Mouse (Mus musculus): ENCODE results near the gene Map4k4.

Map4k4 gene

DNA sequence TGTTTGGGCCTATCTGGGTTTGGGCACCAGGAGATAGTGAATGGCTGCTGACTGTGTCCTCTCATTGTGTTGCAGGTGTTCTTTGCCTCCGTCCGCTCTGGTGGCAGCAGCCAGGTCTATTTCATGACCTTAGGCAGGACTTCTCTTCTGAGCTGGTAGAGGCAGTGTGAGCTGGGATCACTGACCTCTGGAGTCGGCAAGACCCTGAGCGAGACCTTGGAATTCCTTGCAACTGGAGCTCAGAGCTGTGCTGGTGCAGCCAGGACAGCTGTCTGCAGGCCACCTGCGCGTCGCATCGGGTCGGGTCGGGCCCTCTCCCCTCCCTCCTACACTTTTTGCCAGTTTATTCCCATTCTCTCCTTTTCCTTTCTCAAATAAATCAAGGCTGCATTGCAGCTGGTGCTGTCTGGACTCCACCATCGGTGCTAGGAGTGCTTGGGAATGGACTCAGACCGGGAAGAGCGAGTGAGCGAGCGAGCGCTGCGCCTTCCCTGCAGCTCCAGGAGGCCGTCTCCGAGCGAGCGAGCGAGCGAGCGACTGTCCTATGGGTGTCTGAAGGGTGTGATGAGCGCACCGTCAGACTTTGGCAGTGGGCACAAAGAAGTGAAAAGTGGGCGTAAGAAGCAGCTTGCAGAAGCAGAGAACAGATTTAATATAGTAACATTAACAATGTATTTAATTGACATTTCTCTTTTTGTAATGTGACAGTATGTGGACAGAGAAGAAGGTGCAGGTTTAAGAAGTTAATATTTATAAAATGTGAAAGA is 124.0 kb downstream of the Map4k4 start:
- in situ Hi-C loops (cut with MboI; ENCODE audit: unreplicated experiment in 2 of 2), result loop anchor here in 1 of 2 experiments (5.0 kb wide), 1 partner anchor 63 kb away; no protein-coding TSS in a partner anchor

DNA sequence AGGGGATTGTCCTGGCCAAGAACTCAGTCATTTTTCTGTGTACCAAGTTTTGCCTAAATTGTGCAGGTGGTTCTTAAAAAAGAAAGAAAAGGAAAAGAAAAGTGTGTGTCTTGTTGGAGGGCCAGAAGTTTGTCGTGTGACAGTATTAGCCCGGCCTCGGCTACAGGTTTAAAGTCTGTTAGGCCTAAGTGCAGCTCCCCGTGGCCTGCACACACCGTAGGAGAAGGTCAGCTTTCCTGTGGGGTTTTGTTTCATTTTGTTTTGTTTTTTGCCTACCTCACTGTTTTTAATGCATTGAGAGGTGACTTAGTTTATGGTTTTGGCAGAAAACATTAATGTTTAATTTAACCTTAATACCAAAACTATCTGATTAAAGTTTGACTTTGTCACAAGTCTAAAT is 124.7 kb downstream of the Map4k4 start:
- in situ Hi-C loops (cut with MboI; ENCODE audit: unreplicated experiment in 2 of 2), result loop anchor here in 1 of 2 experiments (5.0 kb wide), 1 partner anchor 62 kb away; no protein-coding TSS in a partner anchor

DNA sequence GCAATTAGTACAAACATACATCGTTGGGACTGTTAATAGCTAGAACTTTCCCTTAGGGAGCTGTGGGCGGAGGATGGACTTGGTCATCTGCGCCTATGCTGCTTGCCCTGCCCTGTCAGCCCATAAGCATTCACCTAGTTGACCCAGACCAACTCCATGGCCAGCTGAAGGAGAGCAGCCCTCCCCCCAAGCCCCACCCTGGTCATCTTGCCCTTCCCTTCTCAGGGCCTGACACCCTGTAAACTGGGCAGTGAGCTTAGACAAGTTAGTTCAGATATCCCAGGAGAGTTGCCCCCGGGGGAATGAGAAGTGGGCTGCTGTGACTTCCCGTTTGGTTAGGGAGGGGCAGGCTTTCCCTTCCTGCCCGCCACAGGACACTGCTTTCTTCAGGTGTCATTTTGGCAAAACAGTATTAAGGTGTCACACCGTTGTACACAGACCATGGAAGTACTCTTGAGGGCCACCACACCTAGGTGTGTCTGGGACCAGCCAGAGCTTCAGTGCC is 126.5 kb downstream of the Map4k4 start:
- in situ Hi-C loops (cut with MboI; ENCODE audit: unreplicated experiment in 2 of 2), result loop anchor here in 1 of 2 experiments (5.0 kb wide), 1 partner anchor 60 kb away; no protein-coding TSS in a partner anchor

DNA sequence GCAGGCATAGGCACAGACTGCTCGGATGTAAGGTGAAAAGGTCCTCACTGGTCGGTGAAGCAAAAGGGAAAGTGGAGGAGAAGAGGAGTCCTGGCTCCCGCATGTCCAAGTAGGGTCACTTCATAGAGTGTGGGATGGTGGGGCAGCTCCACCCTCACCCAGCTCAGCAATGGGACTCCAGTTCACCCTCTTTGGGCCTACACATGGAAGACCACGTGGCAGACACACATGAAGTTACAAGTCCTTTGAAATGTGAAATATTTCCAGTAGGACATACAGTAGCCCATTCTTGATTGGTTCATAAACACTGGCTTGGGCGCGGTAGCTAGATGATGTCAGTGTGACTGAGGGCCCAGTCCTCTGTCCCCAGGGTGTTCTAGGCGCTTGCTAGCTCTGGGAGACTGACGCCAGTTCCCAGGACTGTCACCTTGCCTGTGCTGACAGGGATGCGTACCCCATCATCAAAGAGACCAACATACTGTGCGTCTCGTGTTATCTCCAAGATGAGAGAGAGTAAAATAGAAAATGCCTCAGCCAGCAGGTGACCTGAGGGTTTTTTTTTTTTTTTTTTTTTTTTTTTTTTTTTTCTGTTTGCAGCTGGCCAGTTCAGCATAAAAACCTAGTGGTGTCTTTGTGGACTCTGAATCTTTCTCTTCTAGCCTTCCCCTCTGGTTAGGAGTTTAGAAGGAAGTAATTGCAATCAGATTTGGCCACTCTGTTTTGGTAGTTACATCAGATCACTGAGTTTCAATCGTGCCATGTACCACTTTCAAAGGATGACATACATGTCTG is 127.7 kb downstream of the Map4k4 start:
- in situ Hi-C loops (cut with MboI; ENCODE audit: unreplicated experiment in 2 of 2), result loop anchor here in 1 of 2 experiments (5.0 kb wide), 1 partner anchor 59 kb away; no protein-coding TSS in a partner anchor

DNA sequence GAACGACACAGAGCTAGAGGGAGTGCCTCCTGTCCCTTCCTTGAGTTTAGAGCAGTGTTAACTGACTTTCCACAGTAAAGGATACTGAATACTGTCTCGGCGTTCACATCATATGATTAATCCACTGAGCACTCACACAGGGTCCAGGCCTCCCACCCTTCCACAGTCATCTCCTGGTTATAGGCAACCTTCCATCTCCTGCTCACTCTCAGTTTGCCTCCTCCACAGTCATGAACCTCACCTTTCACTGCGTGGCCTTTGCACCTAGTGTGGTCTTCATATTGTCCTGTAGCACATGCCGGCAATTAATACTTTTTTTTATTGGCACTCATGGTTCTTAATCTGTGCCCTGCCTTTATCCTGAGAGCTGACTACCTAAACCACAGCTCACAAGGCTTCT is 128.9 kb downstream of the Map4k4 start:
- in situ Hi-C loops (cut with MboI; ENCODE audit: unreplicated experiment in 2 of 2), result loop anchor here in 1 of 2 experiments (5.0 kb wide), 1 partner anchor 58 kb away; no protein-coding TSS in a partner anchor

DNA sequence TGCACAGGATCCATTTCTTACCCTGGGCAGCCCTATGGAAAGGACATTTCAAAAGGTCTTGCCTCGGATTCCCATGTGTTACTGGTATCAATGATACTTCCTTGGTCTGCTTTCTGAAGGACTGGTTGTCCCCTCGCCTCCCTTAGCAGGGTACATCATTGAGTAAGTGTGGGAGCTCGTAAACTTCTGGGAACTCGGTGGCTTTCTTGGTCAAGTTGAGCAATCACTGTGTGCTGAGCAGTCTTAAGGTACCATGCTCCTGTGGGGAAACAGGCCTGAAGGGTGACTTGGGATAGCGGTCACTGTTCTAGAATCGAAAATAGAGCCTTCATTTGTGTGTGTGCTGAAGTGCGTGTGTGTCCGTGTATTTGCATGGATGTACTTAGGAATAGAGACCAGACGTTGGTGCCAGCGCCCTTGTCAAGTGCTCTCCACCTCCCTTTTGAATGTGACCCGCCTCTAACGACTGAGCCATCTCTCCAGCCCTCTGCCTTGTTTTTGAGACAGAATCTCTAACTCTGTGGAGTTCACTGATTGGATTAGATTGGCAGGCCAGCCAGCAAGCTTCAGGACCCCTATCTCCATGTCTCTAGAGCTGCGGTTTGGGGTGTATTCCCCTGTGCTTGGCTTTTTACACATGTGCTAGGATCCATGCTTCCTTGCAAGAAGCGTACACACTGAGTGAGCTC is 129.7 kb downstream of the Map4k4 start:
- in situ Hi-C loops (cut with MboI; ENCODE audit: unreplicated experiment in 2 of 2), result no loop called here

DNA sequence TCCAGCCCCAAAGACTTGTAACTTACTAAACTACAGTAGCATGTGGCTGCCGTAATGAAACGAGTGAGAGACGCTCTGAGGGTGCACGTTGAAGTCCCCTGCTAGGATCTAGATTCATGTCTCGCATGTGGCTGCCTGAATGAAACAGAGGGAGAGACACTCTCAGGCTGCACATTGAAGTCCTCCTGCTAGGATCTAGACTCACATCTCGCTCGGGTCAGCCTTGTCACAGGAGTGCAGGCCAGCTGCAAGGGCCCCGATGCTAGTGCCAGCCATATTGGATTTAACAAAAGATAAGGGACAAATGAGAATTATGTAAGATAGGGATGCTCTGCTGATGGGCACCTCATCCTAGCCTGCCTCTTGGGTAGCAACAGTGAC is 130.3 kb downstream of the Map4k4 start:
- in situ Hi-C loops (cut with MboI; ENCODE audit: unreplicated experiment in 2 of 2), result no loop called here

DNA sequence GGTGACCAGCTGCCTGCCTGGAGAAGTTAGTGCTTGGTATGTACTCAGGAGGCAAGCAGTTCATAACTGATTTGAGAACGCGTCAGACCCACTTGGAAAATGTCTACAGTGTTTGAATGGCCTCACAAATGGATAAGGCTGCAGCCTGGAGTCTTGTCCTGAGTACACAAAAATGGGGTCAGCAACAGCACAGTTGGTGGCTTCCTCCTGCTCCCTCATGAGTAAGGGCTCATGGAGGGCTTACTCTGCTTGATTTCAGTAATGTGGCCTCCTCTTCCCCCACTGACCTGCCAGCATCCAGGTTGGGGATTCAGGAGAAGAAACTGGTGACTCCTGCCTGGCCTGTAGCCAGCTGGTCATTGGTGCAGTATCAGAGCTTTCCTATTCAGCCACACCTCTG is 130.9 kb downstream of the Map4k4 start:
- in situ Hi-C loops (cut with MboI; ENCODE audit: unreplicated experiment in 2 of 2), result no loop called here

DNA sequence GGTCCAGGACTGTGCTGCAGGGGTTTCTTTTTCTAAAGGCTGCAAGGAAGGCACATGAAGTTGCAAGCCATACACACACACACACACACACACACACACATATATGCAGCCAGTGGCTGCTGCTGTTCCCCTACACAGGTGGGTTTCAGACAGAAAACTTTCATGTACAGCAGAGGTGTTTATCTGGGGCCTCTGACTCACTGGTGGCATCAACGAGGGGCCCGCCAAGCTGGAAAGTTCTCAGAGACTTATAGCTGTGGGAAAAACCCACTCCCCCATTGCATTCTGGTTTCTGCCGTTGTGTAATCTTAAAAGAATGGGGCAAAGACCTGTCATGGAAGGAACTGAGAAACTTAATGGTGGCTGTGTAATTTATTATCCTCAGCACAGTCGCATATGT is 132.6 kb downstream of the Map4k4 start:
- in situ Hi-C loops (cut with MboI; ENCODE audit: unreplicated experiment in 2 of 2), result no loop called here

DNA sequence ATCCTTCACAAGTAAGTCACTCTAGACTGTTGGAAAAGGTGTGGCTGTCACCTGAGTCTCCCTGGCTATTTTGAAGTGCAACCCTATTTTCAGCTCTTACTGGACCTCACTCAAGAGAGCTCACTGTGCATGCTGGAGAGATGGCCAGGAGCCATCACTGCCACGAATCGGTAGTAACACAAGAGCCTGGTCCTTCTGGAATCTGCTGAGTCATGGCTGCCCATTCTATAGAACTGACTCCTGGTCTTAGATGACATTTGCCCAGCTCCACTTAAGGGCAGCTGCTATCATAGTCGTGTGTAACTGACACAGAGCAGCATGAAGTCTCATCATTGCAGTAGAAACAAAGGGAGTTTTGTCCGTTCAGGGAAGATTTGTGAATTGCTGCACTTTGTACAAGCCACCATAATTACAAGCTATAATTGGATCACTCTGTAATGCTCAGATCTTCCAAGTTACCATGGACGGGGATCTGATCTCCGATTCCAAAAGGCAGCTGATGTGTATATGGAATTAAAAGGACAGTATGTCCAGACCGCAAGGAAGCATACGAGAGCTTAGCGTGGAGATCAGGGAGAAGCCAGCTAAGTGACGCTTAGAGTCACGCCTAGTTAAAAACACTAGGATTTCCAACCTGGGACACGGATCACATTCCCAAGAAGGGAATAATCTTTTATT is 133.2 kb downstream of the Map4k4 start:
- in situ Hi-C loops (cut with MboI; ENCODE audit: unreplicated experiment in 2 of 2), result no loop called here

DNA sequence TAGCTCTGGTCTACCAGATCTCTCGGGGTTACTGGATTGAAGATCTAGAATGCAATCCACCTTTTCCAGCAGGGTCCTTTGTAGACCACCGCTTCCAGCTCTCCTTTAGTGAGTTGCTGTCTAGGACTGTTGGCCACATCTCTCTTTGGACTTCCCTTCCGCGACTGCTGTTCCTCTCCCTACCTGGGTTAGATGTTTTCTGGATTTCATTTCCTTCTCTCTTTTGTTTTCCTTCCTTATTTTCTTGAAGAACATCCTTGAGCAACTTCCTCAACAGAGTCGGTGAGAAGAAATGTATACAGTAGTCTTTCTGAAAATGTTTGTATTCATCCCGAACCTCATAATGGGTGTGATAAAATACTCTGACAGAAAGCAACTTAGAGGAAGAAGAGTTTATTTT is 137.1 kb downstream of the Map4k4 start:
- in situ Hi-C loops (cut with MboI; ENCODE audit: unreplicated experiment in 2 of 2), result no loop called here

DNA sequence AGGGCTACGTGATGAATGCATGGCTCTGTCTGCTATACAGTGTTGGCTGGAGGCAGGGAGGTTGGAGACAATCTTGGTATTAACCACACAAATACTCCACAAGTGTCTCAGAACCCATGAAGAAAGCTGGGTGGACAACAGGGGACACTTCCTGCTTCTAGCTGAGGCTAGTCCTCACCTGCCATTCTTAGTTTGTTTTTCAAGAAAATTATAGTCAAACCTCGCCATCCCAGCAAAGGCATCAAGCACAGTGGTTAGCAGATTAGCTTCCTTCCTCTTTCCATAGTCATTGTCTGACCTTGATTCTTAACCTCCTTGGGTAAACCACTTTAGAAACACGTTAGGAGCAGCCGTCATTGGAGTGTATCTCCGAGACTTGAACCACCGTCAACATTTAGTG is 145.0 kb downstream of the Map4k4 start:
- in situ Hi-C loops (cut with MboI; ENCODE audit: unreplicated experiment in 2 of 2), result no loop called here

DNA sequence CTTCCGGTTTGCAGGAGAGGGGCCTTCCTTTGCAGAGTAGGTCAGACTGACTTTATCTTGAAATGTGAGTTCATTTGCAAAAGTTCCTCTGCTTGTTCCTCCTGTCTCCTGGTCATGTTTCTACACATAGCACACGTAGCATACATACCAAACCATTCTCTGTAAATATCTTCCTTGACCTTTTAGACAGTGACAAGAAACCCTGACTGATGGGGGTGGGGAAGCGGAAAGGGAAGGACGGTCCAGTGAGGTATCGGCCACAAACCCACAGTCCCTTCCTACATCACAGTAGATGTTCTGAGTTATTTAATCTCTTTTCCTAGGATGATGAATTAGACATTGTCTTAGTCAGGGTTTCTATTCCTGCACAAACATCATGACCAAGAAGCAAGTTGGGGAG is 145.9 kb downstream of the Map4k4 start:
- in situ Hi-C loops (cut with MboI; ENCODE audit: unreplicated experiment in 2 of 2), result no loop called here

DNA sequence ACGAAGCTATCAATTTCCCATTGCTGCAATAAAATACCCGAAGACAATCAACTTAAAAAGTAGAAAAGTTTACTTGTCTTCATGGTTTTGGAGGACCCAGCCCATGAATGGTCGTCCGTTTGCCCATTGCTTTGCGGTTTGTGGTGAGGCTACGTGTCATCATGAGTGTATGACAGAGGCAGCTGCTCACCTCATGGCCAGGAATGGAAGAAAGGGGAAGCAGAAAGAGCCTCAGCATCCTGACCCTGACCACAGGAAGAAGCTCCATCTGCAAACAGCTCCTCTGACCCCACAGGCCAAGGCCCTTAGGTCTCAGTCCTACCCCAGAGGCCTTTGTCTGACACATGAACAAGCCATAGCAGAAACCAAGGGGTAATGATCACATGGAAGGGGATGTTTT is 150.4 kb downstream of the Map4k4 start:
- in situ Hi-C loops (cut with MboI; ENCODE audit: unreplicated experiment in 2 of 2), result no loop called here

DNA sequence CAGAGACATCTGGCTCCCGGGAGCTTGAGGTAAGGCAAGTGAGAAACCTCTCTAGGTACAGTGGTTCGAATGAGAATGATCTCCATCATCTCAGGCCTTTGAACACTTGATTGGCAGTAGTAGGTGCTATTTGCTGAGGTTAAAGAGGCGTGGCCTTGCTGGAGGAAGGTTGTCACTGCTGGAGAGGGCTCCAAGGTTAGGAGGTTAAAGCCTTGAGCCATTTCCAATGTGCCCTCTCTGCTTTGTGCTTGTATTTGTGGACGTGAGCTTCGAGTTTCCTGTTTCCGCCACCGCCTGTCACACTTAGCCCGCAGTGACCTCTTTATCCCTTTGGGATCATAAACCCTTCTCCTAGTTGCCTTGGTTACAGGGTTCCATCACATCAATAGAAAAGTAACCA is 151.4 kb downstream of the Map4k4 start:
- in situ Hi-C loops (cut with MboI; ENCODE audit: unreplicated experiment in 2 of 2), result no loop called here

DNA sequence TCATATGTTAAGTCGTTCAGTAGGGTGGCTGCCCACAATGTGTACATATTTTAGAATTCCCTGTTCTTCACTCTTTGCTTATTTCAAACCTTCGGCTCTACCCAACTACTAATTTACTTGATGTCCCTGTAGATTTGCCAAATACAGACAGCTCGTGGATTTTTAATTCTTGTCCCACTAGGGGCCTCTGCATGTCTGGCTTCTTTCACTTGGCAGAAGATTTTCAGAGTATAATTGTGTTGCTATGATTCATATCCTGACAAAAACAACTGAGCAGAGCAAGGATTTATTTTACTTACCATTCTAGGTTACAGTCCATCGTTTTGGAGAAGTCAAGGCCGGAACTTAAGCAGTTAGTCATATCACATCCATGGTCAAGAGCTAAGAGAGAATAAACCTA is 152.4 kb downstream of the Map4k4 start:
- in situ Hi-C loops (cut with MboI; ENCODE audit: unreplicated experiment in 2 of 2), result no loop called here

DNA sequence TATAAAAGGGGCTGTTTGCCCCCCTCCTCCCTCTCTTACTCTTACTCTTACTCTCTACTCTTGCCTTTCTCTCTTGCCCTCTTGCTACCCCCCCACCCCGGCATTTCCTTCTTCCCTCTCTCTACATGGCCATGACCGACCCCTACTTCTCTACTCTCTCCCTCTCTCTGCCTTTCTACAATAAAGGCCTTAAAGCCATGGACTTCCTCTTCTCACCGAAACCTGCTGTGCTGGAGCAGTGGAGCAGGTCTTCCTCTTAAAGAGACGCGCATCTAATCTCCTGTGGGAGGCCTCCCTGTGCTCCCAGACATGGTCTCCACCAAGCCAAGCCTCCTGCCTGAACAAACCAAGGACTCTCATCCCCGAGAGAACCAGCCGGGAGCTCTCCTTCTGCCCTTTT is 154.3 kb downstream of the Map4k4 start:
- in situ Hi-C loops (cut with MboI; ENCODE audit: unreplicated experiment in 2 of 2), result no loop called here

DNA sequence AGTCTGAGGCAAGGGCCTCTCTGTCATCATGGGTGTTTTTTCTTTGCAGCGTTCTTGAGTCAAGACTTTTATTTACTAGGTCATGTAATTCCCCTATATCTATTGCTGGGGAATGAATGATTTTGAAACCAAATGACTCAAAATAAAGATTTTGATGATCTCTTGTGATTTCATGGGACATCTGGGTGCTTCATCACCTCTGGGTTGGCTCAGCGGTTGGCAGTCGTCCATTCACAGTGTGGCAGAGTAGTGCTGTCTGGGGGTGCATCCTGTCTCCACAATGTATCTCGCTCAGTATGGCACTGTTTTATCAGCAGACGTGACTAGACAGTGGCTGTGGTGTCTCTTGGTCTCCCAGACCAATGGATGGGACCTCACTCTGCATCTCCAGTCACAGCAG is 155.2 kb downstream of the Map4k4 start:
- in situ Hi-C loops (cut with MboI; ENCODE audit: unreplicated experiment in 2 of 2), result no loop called here

DNA sequence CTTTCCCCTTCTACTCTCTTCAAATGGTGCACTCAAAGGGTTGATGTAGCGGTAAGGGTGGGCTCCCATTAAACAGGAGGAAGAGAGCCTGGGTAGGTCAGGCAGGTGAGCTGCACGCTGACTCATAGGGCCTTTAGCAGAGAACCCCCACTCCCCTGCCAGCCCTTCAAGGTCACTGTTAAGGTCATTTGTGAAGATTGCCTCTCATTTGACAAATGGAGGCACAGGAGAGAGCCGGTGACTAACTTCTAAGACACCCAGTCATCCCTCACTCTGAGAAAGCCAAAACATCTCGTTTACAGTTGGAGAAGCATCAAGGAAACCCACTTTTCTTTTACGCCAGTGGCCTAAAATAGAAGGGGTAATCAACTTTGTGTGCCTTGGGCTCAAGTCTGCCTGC is 156.6 kb downstream of the Map4k4 start:
- in situ Hi-C loops (cut with MboI; ENCODE audit: unreplicated experiment in 2 of 2), result no loop called here

DNA sequence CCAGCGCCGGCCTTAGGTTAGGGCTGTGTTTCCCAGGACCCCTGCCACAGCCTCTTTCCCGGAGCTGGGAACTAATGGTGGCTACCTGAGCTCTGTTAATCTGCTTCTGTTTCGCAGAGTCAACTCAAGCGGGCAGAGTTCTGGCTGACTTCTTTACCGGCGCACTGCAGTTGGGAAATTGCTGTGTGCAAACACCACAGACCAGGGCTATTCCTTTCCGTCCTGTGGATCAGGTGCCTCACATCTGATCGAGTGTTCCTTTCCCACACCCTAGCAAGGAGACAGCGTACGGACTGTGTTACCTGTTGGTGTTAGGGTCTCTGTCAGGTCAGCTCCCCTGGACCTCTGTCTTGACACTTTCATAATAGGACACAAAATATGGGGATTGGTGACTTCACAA is 157.3 kb downstream of the Map4k4 start:
- in situ Hi-C loops (cut with MboI; ENCODE audit: unreplicated experiment in 2 of 2), result no loop called here
